Mouse (Mus musculus) liver, embryonic 13.5 days (tissue): ENCODE measurements at regions not wholly inside any gene's neighbourhood (a gene's known extent, or its start where the extent isn't known, plus 50 kb on each side); places are given as distances from the start of the nearest gene placed in this dataset.

Experiments
- ATAC-seq: fragments of 200-750 bp; cut with Nextera tagmentation; 2 replicates; pipeline ENCODE4 v1.8.0; 2017; ENCODE audit warnings: low read depth, mild to moderate bottlenecking, moderate number of reproducible peaks, moderate library complexity
- DNase-seq: peaks from one replicate; pipeline ENCODE4 v3.0.0; 2022
- H3K27ac ChIP-seq: fragments of 300-500 bp; sonication (generic); 2 replicates; pipeline ENCODE4 v1.5.1; 2015; ENCODE audit warnings: moderate library complexity, mild to moderate bottlenecking, inconsistent platforms
- H3K27me3 ChIP-seq: fragments of 300-500 bp; sonication (generic); 2 replicates; pipeline ENCODE4 v1.6.1; 2015; ENCODE audit warnings: mild to moderate bottlenecking, inconsistent platforms
- H3K36me3 ChIP-seq: fragments of 300-500 bp; sonication (generic); 2 replicates; pipeline ENCODE4 v1.6.1; 2015; ENCODE audit warnings: mild to moderate bottlenecking, inconsistent platforms
- H3K4me1 ChIP-seq: fragments of 300-500 bp; sonication (generic); replicated peaks from 2 replicates; pipeline ENCODE4 v1.6.1; 2015; ENCODE audit warnings: inconsistent platforms
- H3K4me2 ChIP-seq: fragments of 300-500 bp; sonication (generic); 2 replicates; pipeline ENCODE4 v1.6.1; 2015; ENCODE audit warnings: inconsistent platforms, mild to moderate bottlenecking, moderate library complexity
- H3K4me3 ChIP-seq: fragments of 300-500 bp; sonication (generic); replicated peaks from 2 replicates; pipeline ENCODE4 v1.5.1; 2015; ENCODE audit warnings: mild to moderate bottlenecking, inconsistent platforms
- H3K9ac ChIP-seq: fragments of 300-500 bp; sonication (generic); 2 replicates; pipeline ENCODE4 v1.6.1; 2015; ENCODE audit warnings: mild to moderate bottlenecking, inconsistent platforms
- H3K9me3 ChIP-seq: fragments of 300-500 bp; sonication (generic); replicated peaks from 2 replicates; pipeline ENCODE4 v1.6.1; 2016; ENCODE audit warnings: inconsistent platforms
- WGBS: fragments of 180-500 bp; shearing (Covaris S2); methylation state at CpG from one replicate; pipeline ENCODE4 v1.1.7; 2015; ENCODE audit not compliant: insufficient replicate concordance; 5-methylcytosine and 5-hydroxymethylcytosine counted together

DNA sequence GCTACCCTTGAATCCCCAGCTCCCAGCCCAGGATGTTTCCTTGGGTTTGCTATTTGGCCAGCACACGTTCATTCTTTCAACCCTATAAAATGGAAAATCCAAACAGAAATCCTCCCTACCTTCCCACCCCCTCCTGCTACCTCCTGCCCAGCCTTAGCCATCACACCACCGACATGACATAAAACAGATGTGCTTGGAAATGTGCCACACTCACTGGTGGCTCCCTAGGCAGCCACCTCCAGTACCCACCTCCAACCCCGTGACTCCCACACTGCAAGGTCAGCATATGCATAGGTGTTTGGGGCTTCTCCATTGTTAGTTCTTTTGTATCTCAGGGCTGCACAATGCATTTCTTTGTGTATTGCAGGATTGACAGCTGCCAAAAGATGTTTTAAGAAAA, 327.2 kb downstream of the Insig2 start:
- 34% methylated on average over 3 of the region's 3 CpGs for WGBS
- ATAC-seq (no peak), DNase-seq (no peak)
- H3K4me1 ChIP-seq: no peaks in the 10 kb centered on the region
- H3K4me2 ChIP-seq: no peak overlapping the region
- no peak overlapping the region for H3K27ac ChIP-seq
- no peaks in the 10 kb centered on the region for H3K9me3 ChIP-seq
- H3K9ac ChIP-seq: no peak overlapping the region
- no peaks in the 10 kb centered on the region for H3K27me3 ChIP-seq
- H3K36me3 ChIP-seq: no peaks in the 10 kb centered on the region
- no peak overlapping the region for H3K4me3 ChIP-seq

DNA sequence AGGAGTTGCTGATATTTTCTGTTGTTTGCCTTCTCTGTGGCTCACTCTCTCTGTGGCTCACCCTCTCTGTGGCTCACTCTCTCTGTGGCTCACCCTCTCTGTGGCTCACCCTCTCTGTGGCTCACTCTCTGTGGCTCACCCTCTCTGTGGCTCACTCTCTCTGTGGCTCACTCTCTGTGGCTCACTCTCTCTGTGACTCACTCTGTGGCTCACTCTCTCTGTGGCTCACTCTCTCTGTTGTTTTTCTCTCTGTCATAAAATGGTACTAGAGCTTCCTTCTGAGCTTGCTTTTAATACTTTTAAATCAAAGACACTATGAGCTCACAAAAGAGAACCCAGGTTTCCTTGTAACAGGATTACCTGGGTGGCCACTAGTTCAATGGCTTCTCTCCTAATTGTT, 320.3 kb downstream of the Insig2 start:
- DNase-seq (no peak), ATAC-seq (no peak)
- H3K9ac ChIP-seq: no peak overlapping the region
- H3K27me3 ChIP-seq: no peaks in the 10 kb centered on the region
- no peaks in the 10 kb centered on the region for H3K36me3 ChIP-seq
- H3K9me3 ChIP-seq: 0 out of 2 replicates have a peak, but pooled peaks cover 2% of the 10 kb centered on the region
- H3K4me1 ChIP-seq: no peaks in the 10 kb centered on the region
- no peak overlapping the region for H3K4me2 ChIP-seq
- no peak overlapping the region for H3K4me3 ChIP-seq
- H3K27ac ChIP-seq: no peak overlapping the region

- Histone ChIP-seq H3K9ac (no peak overlapping the region), H3K4me1 (no peaks in the 10 kb centered on the region), H3K27me3 (no peaks in the 10 kb centered on the region), H3K9me3 (0 out of 2 replicates have a peak, but pooled peaks cover 2% of the 10 kb centered on the region), H3K27ac (no peak overlapping the region), H3K36me3 (no peaks in the 10 kb centered on the region), H3K4me3 (no peak overlapping the region), H3K4me2 (no peak overlapping the region)
- no peak for ATAC-seq
- no peak for DNase-seq
- 67% methylated on average over 12 of the region's 12 CpGs for WGBS
These were observed 318.4 kb downstream of the Insig2 start for GRCm38 (mm10) chr1:121013839-121014503.

DNA sequence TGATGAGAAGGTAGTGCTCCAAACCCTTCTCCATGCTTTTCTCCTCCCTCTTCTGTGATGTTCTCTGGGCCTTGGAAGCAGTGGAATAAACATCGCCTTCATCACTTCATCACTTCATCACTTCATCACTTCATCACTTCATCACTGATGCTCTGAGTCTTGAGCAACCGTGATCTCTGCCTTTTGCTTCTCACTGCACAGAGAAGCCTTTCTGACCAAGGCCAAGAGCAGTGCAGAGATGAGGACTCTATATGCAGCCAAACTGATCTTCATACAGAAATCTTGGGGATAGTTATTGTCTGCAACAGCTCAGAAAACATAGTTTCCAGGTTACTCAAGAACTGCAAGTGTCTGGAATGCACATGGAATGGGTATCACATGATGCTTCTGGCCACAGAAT, 303.0 kb downstream of the Insig2 start:
- H3K36me3 ChIP-seq: no peaks in the 10 kb centered on the region
- H3K27me3 ChIP-seq: no peaks in the 10 kb centered on the region
- WGBS: 79% methylated on average over 2 of the region's 2 CpGs
- no peak overlapping the region for H3K9ac ChIP-seq
- H3K9me3 ChIP-seq: peaks cover 4% of the 10 kb centered on the region; the same call in 1 of the 2 replicates
- H3K4me1 ChIP-seq: no peaks in the 10 kb centered on the region
- ATAC-seq (no peak), DNase-seq (no peak)
- H3K4me2 ChIP-seq: no peak overlapping the region
- no peak overlapping the region for H3K27ac ChIP-seq
- H3K4me3 ChIP-seq: no peak overlapping the region

DNA sequence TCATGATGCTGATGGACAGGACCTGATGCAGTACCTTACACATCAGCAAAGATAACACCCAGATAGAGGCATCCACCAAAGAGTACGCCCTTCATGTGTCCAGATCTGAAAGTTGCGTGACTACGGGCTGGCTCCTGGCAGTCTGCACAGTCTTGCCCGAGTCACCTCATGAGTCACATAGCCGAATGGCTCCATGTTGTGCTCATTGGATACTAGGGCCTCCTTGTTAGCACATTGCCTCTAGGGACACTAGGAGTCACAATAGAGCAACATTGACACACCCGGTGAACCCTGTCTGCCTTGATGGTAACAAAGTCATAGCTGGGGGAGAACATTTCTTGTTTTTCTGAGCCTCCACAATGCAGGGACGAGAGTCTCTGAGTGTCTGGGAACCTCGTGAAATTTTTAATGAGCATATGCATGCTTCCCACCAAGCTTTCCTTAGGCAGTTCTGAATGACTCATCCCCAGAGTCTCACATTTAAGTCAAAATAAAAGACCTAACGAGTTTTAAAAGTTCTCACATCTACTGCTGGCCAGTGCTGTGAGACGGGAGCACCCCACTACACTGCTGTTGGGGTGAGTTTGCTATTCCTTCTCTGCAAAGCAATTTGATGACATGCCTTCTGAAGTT, 297.5 kb downstream of the Insig2 start:
- Histone ChIP-seq H3K9me3 (no peaks in the 10 kb centered on the region; the same call in 1 of the 2 replicates), H3K4me1 (no peaks in the 10 kb centered on the region), H3K27ac (no peak overlapping the region), H3K4me2 (no peak overlapping the region), H3K4me3 (no peak overlapping the region), H3K27me3 (no peaks in the 10 kb centered on the region), H3K9ac (no peak overlapping the region), H3K36me3 (no peaks in the 10 kb centered on the region)
- 69% methylated on average over 10 of the region's 10 CpGs for WGBS
- ATAC-seq (no peak), DNase-seq (no peak)

DNA sequence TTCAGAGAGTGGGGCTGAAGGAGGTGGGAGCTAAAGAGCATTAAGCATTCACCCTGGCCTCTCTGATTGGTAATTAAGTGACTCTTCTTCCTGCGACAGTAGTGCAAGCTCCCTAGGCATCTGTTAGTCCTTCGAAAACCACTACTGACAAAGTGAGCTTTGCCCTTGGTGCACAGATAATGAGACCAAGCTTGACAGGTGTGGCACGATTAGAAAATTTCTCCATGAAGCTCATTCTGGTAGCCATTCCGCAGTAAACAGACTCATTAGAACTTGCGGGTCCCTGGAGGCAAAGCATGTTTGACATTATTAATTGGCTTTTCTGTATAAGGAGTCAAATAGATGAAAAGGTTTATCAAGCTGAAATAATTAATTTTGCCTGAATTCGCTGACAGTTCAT, 285.8 kb downstream of the Insig2 start:
- Histone ChIP-seq H3K4me2 (no peak overlapping the region), H3K36me3 (no peaks in the 10 kb centered on the region), H3K9ac (no peak overlapping the region), H3K4me1 (no peaks in the 10 kb centered on the region), H3K4me3 (no peak overlapping the region), H3K27me3 (no peaks in the 10 kb centered on the region), H3K9me3 (no peaks in the 10 kb centered on the region), H3K27ac (no peak overlapping the region)
- DNase-seq (no peak), ATAC-seq (no peak)
- WGBS: 58% methylated on average over 6 of the region's 6 CpGs

GRCm38 (mm10) chr1:121047406-121047805, 285.0 kb downstream of the Insig2 start:
- no peak for DNase-seq
- Histone ChIP-seq H3K4me2 (no peak overlapping the region), H3K4me1 (no peaks in the 10 kb centered on the region), H3K36me3 (no peaks in the 10 kb centered on the region), H3K9ac (no peak overlapping the region), H3K27ac (no peak overlapping the region), H3K9me3 (no peaks in the 10 kb centered on the region), H3K4me3 (no peak overlapping the region), H3K27me3 (no peaks in the 10 kb centered on the region)
- WGBS: 36% methylated on average over 2 of the region's 2 CpGs
- ATAC-seq: no peak

DNA sequence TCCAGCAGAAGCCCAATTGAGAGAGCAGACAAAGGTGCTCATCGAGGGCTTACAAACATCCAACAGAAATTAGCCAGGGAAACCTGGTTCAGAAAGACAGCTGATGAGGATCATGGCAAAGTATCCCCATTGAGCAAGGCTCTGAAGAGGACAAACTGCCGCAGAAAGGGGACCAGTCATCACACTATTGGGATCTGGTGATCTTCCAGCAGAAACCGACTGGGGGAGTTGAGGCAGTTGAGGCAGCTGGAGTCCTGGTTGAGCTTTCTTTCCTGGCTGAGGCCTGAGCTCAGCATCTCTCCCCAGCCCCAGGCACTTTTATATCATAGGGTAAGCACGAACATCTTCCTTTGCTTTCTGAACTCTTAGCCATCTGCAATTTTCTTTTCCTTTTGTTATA, 282.7 kb downstream of the Insig2 start:
- 55% methylated on average over 4 of the region's 4 CpGs for WGBS
- Histone ChIP-seq H3K4me1 (no peaks in the 10 kb centered on the region), H3K36me3 (no peaks in the 10 kb centered on the region), H3K4me2 (no peak overlapping the region), H3K4me3 (no peak overlapping the region), H3K27ac (no peak overlapping the region), H3K9me3 (no peaks in the 10 kb centered on the region), H3K27me3 (no peaks in the 10 kb centered on the region), H3K9ac (no peak overlapping the region)
- no peak for ATAC-seq
- DNase-seq: no peak

- no peaks in the 10 kb centered on the region for H3K4me1 ChIP-seq
- no peaks in the 10 kb centered on the region for H3K27me3 ChIP-seq
- H3K9ac ChIP-seq: no peak overlapping the region
- H3K36me3 ChIP-seq: no peaks in the 10 kb centered on the region
- DNase-seq (no peak), ATAC-seq (no peak)
- WGBS: 40% methylated on average over 12 of the region's 12 CpGs
- H3K4me2 ChIP-seq: no peak overlapping the region
- H3K27ac ChIP-seq: no peak overlapping the region
- no peaks in the 10 kb centered on the region for H3K9me3 ChIP-seq
- H3K4me3 ChIP-seq: no peak overlapping the region
These were observed 281.5 kb downstream of the Insig2 start for GRCm38 (mm10) chr1:121050695-121051495.

DNA sequence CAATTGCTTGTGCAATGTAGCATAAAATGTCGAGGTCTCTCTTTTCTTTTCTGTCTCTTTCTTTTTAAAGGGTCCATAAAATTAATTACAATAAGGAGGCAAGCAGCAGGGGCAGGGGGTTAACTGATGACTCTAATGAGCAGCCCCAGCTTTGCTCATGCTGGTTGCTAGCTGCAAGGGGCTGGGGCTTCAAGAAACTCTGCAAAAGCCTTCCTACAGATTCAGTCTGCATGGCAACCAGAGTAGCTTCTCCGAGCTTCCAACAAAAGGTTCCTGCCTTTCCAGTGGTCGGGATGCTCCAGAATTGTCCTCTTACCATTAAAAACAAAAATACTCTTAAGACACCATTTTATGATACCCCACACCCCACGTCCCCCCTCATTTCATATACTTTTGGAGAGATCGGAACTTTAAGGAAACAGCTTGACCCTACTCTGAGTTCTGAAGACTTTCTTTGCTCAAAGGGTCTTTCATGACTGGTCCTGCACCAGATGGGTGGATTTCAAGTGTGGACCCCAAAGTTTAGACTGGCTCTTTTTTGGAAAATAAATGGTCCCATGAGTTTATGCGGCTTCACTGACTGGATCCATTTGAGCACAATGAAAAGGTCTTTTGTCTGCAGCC, 280.8 kb downstream of the Insig2 start:
- no peaks in the 10 kb centered on the region for H3K36me3 ChIP-seq
- H3K9me3 ChIP-seq: no peaks in the 10 kb centered on the region
- no peaks in the 10 kb centered on the region for H3K4me1 ChIP-seq
- no peak overlapping the region for H3K4me3 ChIP-seq
- DNase-seq (no peak), ATAC-seq (no peak)
- WGBS: 46% methylated on average over 6 of the region's 6 CpGs
- H3K27me3 ChIP-seq: no peaks in the 10 kb centered on the region
- H3K27ac ChIP-seq: no peak overlapping the region
- no peak overlapping the region for H3K4me2 ChIP-seq
- no peak overlapping the region for H3K9ac ChIP-seq

DNA sequence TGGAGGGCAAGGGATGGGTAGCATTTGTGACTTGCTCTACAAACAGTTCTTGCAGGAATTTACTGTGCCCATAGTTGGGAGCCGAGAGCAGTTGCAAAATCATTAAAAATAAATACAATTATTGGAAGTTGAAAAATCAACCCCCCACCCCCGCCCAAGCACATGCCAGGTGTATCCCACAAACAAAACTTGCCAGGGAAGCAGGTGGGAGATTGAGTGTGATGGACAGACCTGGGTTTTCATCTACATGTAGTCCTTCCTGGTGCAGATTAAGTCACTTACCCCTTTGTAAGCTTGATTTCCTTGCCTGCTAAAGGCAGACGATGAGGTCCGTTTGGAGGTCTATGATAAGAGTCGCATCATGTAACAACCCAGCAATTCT, 280.3 kb downstream of the Insig2 start:
- Histone ChIP-seq H3K27me3 (no peaks in the 10 kb centered on the region), H3K9me3 (no peaks in the 10 kb centered on the region), H3K27ac (no peak overlapping the region), H3K9ac (no peak overlapping the region), H3K4me2 (no peak overlapping the region), H3K36me3 (no peaks in the 10 kb centered on the region), H3K4me1 (no peaks in the 10 kb centered on the region), H3K4me3 (no peak overlapping the region)
- DNase-seq (no peak), ATAC-seq (no peak)
- WGBS: 60% methylated on average over 5 of the region's 5 CpGs
